Mouse (Mus musculus): Measurements from ENCODE around the gene Tomm70a. TPM values are rescaled to one million over a fixed set of nuclear protein-coding genes. Genes with fewer than 3 reads are reported as not detected.
A peak's percentile ranks its signal among the peaks of the same experiment; 100 is the strongest.
"Not testable (repeated sequence)": the region's sequence is repeated elsewhere in the genome, so short reads cannot be mapped to it uniquely, and the experiment has no call there.

The Tomm70a gene
- total RNA-seq, 4 experiments from 2014 or later, result 50.4 to 54.6 (median 52.8) TPM

- no peak for DNase-seq
Measured at GRCm38 (mm10) chr16:57151437-57151836, 29.9 kb downstream of the Tomm70a start.

GRCm38 (mm10) chr16:57155899-57156298 lies 34.4 kb downstream of the Tomm70a start:
- no peak for DNase-seq

GRCm38 (mm10) chr16:57157076-57157475 lies 35.6 kb downstream of the Tomm70a start:
- no peak for DNase-seq

GRCm38 (mm10) chr16:57157728-57158127 lies 36.2 kb downstream of the Tomm70a start:
- DNase-seq, result no peak

GRCm38 (mm10) chr16:57159835-57160234 lies 38.3 kb downstream of the Tomm70a start:
- no peak for DNase-seq

GRCm38 (mm10) chr16:57162841-57163240 lies 41.3 kb downstream of the Tomm70a start:
- no peak for DNase-seq

- no peak for DNase-seq
Measured at GRCm38 (mm10) chr16:57163694-57164093, 42.2 kb downstream of the Tomm70a start.

GRCm38 (mm10) chr16:57165157-57165556 lies 43.7 kb downstream of the Tomm70a start:
- no peak for DNase-seq

GRCm38 (mm10) chr16:57166086-57166485 lies 44.6 kb downstream of the Tomm70a start:
- DNase-seq, result no peak

- DNase-seq, result peak; percentile 94
Measured at GRCm38 (mm10) chr16:57166611-57167513, 45.4 kb downstream of the Tomm70a start, which contains the start of gene Nit2. Gene Nit2 (minus strand): TSS chr16:57167341.

- no peak for DNase-seq
Measured at GRCm38 (mm10) chr16:57167514-57167912, 46.0 kb downstream of the Tomm70a start.

GRCm38 (mm10) chr16:57168236-57168635 lies 46.7 kb downstream of the Tomm70a start:
- DNase-seq, result no peak

- DNase-seq, result no peak
Measured at GRCm38 (mm10) chr16:57171161-57171560, 49.7 kb downstream of the Tomm70a start.

GRCm38 (mm10) chr16:57171570-57171969 lies 50.1 kb downstream of the Tomm70a start:
- DNase-seq, result no peak

- DNase-seq, result not testable (repeated sequence)
Measured at GRCm38 (mm10) chr16:57174480-57174879, 53.0 kb downstream of the Tomm70a start.

- no peak for DNase-seq
Measured at GRCm38 (mm10) chr16:57175751-57176150, 54.2 kb downstream of the Tomm70a start.

- no peak for DNase-seq
Measured at GRCm38 (mm10) chr16:57176276-57176675, 54.8 kb downstream of the Tomm70a start.

GRCm38 (mm10) chr16:57177254-57177653 lies 55.8 kb downstream of the Tomm70a start:
- no peak for DNase-seq

- no peak for DNase-seq
Measured at GRCm38 (mm10) chr16:57177664-57178063, 56.2 kb downstream of the Tomm70a start.

- no peak for DNase-seq
Measured at GRCm38 (mm10) chr16:57181180-57181579, 59.7 kb downstream of the Tomm70a start.

GRCm38 (mm10) chr16:57182037-57182436 lies 60.5 kb downstream of the Tomm70a start:
- no peak for DNase-seq

GRCm38 (mm10) chr16:57186618-57187017 lies 65.1 kb downstream of the Tomm70a start:
- no peak for DNase-seq

- DNase-seq, result no peak
Measured at GRCm38 (mm10) chr16:57189493-57189892, 68.0 kb downstream of the Tomm70a start.

GRCm38 (mm10) chr16:57190390-57190789 lies 68.9 kb downstream of the Tomm70a start:
- DNase-seq, result no peak
